Mouse (Mus musculus) small intestine, adult 10 weeks (tissue): ENCODE data around the gene Baiap3. TPM values are rescaled to one million over a fixed set of nuclear protein-coding genes. Genes with fewer than 3 reads are reported as not detected.

Experiments used
- polyA plus RNA-seq: library from polyadenylated mRNA; stranded (reverse); fragments of 350-450 nt; fragmentation: Illumina TruSeq; extraction: RNeasy Lipid Tissue Mini Kit (QIAGEN cat#74804); gene quantifications from one replicate; pipeline ENCODE4 v1.2.3, GENCODE M21; 2014; ENCODE audit warnings: low replicate concordance

Baiap3 gene
- 0.33 TPM for polyA plus RNA-seq

GRCm38 (mm10) chr17:25256140-25256754 lies at the start of gene Baiap3:
Baiap3 (minus strand) TSS chr17:25256364.

GRCm38 (mm10) chr17:25298094-25298493 lies 41.9 kb upstream of the Baiap3 start, which contains the start of gene Prss34:
Prss34 (plus strand) TSS chr17:25298394.

GRCm38 (mm10) chr17:25274571-25275346 lies 18.6 kb upstream of the Baiap3 start, which contains the start of gene Ube2i:
Ube2i (minus strand) TSS chr17:25274622.

GRCm38 (mm10) chr17:25239695-25240636 lies 16.2 kb downstream of the Baiap3 start, which contains the start of the genes Gnptg and Tsr3:
Gnptg (minus strand) TSS chr17:25240124.
Tsr3 (plus strand) TSS chr17:25240170.

Other genes starting within 250 kb of the Baiap3 start
- 7.6 TPM for gene Cramp1l, start 240.6 kb downstream of the Baiap3 start, polyA plus RNA-seq
- gene Ift140, start 240.3 kb downstream of the Baiap3 start, polyA plus RNA-seq = 3.7 TPM
- gene Tmem204, start 172.8 kb downstream of the Baiap3 start, polyA plus RNA-seq = 2.1 TPM
- 0.11 TPM for gene Telo2, start 140.4 kb downstream of the Baiap3 start, polyA plus RNA-seq
- not detected for gene Ptx4, start 135.6 kb downstream of the Baiap3 start, polyA plus RNA-seq
- 2.5 TPM for gene Clcn7, start 123.0 kb downstream of the Baiap3 start, polyA plus RNA-seq
- gene Ccdc154, start 93.9 kb downstream of the Baiap3 start, polyA plus RNA-seq = not detected
- gene Gm38655, start 80.9 kb downstream of the Baiap3 start, polyA plus RNA-seq = not detected
- gene BC003965, start 71.8 kb downstream of the Baiap3 start, polyA plus RNA-seq = 14.3 TPM
- gene Unkl, start 68.0 kb downstream of the Baiap3 start, polyA plus RNA-seq = 19.8 TPM
- 8.7 TPM for gene Gnptg, start 16.2 kb downstream of the Baiap3 start, polyA plus RNA-seq
- 2.1 TPM for gene Tsr3, start 16.2 kb downstream of the Baiap3 start, polyA plus RNA-seq
- 184 TPM for gene Ube2i, start 18.3 kb upstream of the Baiap3 start, polyA plus RNA-seq
- gene Prss34, start 42.0 kb upstream of the Baiap3 start, polyA plus RNA-seq = not detected
- gene Prss28, start 52.3 kb upstream of the Baiap3 start, polyA plus RNA-seq = not detected
- not detected for gene Prss29, start 62.3 kb upstream of the Baiap3 start, polyA plus RNA-seq
- not detected for gene Tpsab1, start 89.2 kb upstream of the Baiap3 start, polyA plus RNA-seq
- gene Tpsb2, start 109.9 kb upstream of the Baiap3 start, polyA plus RNA-seq = not detected
- gene Tpsg1, start 112.9 kb upstream of the Baiap3 start, polyA plus RNA-seq = 1.7 TPM
- 0.78 TPM for gene Cacna1h, start 177.4 kb upstream of the Baiap3 start, polyA plus RNA-seq
- not detected for gene Tekt4, start 198.3 kb upstream of the Baiap3 start, polyA plus RNA-seq
- gene Sstr5, start 240.9 kb upstream of the Baiap3 start, polyA plus RNA-seq = not detected